In the genomic region with DNA sequence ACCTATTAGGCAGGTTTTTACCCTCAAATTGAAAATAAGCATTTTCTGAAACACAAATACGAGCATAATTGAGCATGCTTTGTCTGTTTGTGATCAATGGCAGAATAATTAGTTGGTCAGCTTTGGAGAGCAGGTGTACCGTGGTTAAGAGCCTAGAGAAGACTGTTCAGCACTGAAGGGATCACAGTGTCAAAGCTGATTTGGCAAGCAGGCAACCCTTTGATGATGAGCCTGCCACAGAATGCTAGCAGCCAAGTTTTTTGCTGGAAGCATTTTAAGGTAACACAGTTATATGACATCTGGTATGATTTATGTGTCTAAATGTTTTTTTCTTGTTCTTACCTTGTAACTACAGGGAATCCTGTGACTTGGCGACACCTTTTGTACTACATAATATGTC, we compare ENCODE assay signal across 20 mouse cellular contexts.
DNase-seq lines count a peak whose midpoint lies in the region; ATAC-seq and TF ChIP-seq lines count a peak whose summit lies in the region.
"Had no signal": no experiment of that assay in that cellular context is flagged by ENCODE, and none has a peak within 500 bp of the region (broad histone marks: within the 10 kb centered on the region; RNA-seq: fewer than 3 reads in every experiment).

No protein-coding gene starts in this region.

- no peaks in the 10 kb centered on the region for H3K27me3 ChIP-seq in hindbrain, postnatal 0 days (ENCODE audit: insufficient read depth, low read length)
- H3K27me3 ChIP-seq in hindbrain, embryonic 16.5 days (replicated peaks; ENCODE audit: control insufficient read depth, insufficient read depth, low read length): no peaks in the 10 kb centered on the region
- no peaks in the 10 kb centered on the region for H3K27me3 ChIP-seq in midbrain, postnatal 0 days (ENCODE audit: insufficient read depth, low read length)
- H3K27me3 ChIP-seq in midbrain, embryonic 11.5 days (ENCODE audit: control insufficient read depth, insufficient read depth, low read length): no peaks in the 10 kb centered on the region
- H3K27me3 ChIP-seq: CH12.LX; embryonic facial prominence, embryonic 15.5 days; heart, embryonic 12.5 days had no signal

- no peak overlapping the region for H3K4me2 ChIP-seq in hindbrain, postnatal 0 days (ENCODE audit: low read depth, low read length)
- H3K4me2 ChIP-seq in hindbrain, embryonic 16.5 days (ENCODE audit: low read length): no peak overlapping the region
- no peak overlapping the region for H3K4me2 ChIP-seq in midbrain, postnatal 0 days (ENCODE audit: low read depth, low read length, poor library complexity, severe bottlenecking)
- H3K4me2 ChIP-seq in midbrain, embryonic 11.5 days: no peak overlapping the region
- H3K4me2 ChIP-seq: embryonic facial prominence, embryonic 15.5 days; heart, embryonic 12.5 days; hindbrain, embryonic 14.5 days had no signal

- no peak overlapping the region for H3K4me3 ChIP-seq in hindbrain, postnatal 0 days (ENCODE audit: low read length)
- no peak overlapping the region for H3K4me3 ChIP-seq in hindbrain, embryonic 16.5 days (ENCODE audit: low read length)
- no peak overlapping the region for H3K4me3 ChIP-seq in midbrain, postnatal 0 days (ENCODE audit: low read depth, low read length)
- H3K4me3 ChIP-seq in midbrain, embryonic 11.5 days (ENCODE audit: low read depth, low read length): no peak overlapping the region
- H3K4me3 ChIP-seq: embryonic facial prominence, embryonic 15.5 days; erythroblast, embryonic 14.5 days; gastrocnemius, adult 2 months; heart, embryonic 12.5 days; hindbrain, embryonic 10.5 days had no signal

- no peak for ATAC-seq in hindbrain, postnatal 0 days
- ATAC-seq in hindbrain, embryonic 16.5 days: no peak; the same call in 1 of the 2 replicates
- no peak for ATAC-seq in midbrain, postnatal 0 days (ENCODE audit: low FRiP score)
- ATAC-seq in midbrain, embryonic 11.5 days (ENCODE audit: low FRiP score): no peak
- ATAC-seq: inflammation-experienced regulatory T-cells, adult 6 months; intestine, postnatal 0 days had no signal

- DNase-seq in cerebellum, postnatal 10 days: peak; percentile 35 to 54
- no peak for DNase-seq in cerebellum, adult 9-11 months
- DNase-seq in hindbrain, postnatal 0 days (ENCODE audit: low spot score): peak; percentile 39
- DNase-seq in midbrain, postnatal 0 days (ENCODE audit: low spot score): peak; percentile 33
- no peak for DNase-seq in midbrain, embryonic 11.5 days (ENCODE audit: low spot score, missing footprints)
- DNase-seq in brain, embryonic 14.5 days (ENCODE audit: low read depth): peak; percentile 61
- DNase-seq: adrenal gland, adult 2 months; adrenal gland, postnatal 25 days; embryo, embryonic 11 days; gastrocnemius, adult 2 months; gastrocnemius, postnatal 25 days had no signal

- H3K27ac ChIP-seq in hindbrain, postnatal 0 days: no peak overlapping the region
- no peak overlapping the region for H3K27ac ChIP-seq in hindbrain, embryonic 16.5 days (ENCODE audit: low read depth, low read length)
- H3K27ac ChIP-seq in midbrain, postnatal 0 days (ENCODE audit: low read depth, low read length): no peak overlapping the region
- H3K27ac ChIP-seq in midbrain, embryonic 11.5 days (ENCODE audit: low read depth, low read length): no peak overlapping the region
- H3K27ac ChIP-seq: embryonic facial prominence, embryonic 15.5 days; gastrocnemius, adult 2 months; hindbrain, embryonic 10.5 days; hindbrain, embryonic 14.5 days had no signal

- H3K9ac ChIP-seq in hindbrain, postnatal 0 days (replicated peaks; ENCODE audit: low read length): no peak overlapping the region
- no peak overlapping the region for H3K9ac ChIP-seq in hindbrain, embryonic 16.5 days (ENCODE audit: low read depth, low read length)
- no peak overlapping the region for H3K9ac ChIP-seq in midbrain, postnatal 0 days (replicated peaks; ENCODE audit: low read length, poor library complexity, severe bottlenecking)
- no peak overlapping the region for H3K9ac ChIP-seq in midbrain, embryonic 11.5 days (ENCODE audit: low read length)
- H3K9ac ChIP-seq: embryonic facial prominence, embryonic 15.5 days; heart, embryonic 12.5 days; hindbrain, embryonic 14.5 days had no signal

- no peaks in the 10 kb centered on the region for H3K9me3 ChIP-seq in hindbrain, postnatal 0 days (ENCODE audit: low read length)
- H3K9me3 ChIP-seq in hindbrain, embryonic 16.5 days (ENCODE audit: control insufficient read depth, low read length): no peaks in the 10 kb centered on the region
- H3K9me3 ChIP-seq in midbrain, postnatal 0 days (ENCODE audit: low read length): no peaks in the 10 kb centered on the region
- no peaks in the 10 kb centered on the region for H3K9me3 ChIP-seq in midbrain, embryonic 11.5 days (ENCODE audit: control insufficient read depth, low read length)
- H3K9me3 ChIP-seq: embryonic facial prominence, embryonic 15.5 days; heart, embryonic 12.5 days; hindbrain, embryonic 10.5 days had no signal

- no peaks in the 10 kb centered on the region for H3K36me3 ChIP-seq in hindbrain, postnatal 0 days (ENCODE audit: insufficient read depth, low read length)
- no peaks in the 10 kb centered on the region for H3K36me3 ChIP-seq in hindbrain, embryonic 16.5 days (ENCODE audit: control insufficient read depth, insufficient read depth, low read length)
- no peaks in the 10 kb centered on the region for H3K36me3 ChIP-seq in midbrain, postnatal 0 days (ENCODE audit: insufficient read depth, low read length)
- H3K36me3 ChIP-seq in midbrain, embryonic 11.5 days (ENCODE audit: control insufficient read depth, insufficient read depth, low read length): no peaks in the 10 kb centered on the region
- H3K36me3 ChIP-seq: embryonic facial prominence, embryonic 15.5 days; heart, embryonic 12.5 days; hindbrain, embryonic 10.5 days had no signal

- no peak for TF ChIP-seq CTCF in hindbrain, postnatal 0 days (IDR thresholded peaks at IDR 0.05; ENCODE audit: low read depth)
- no peak for TF ChIP-seq CTCF in midbrain, postnatal 0 days (IDR thresholded peaks at IDR 0.05)
- no peak for TF ChIP-seq CTCF in brain, embryonic 14.5 days (IDR thresholded peaks at IDR 0.05; ENCODE audit: borderline replicate concordance, extremely low read depth, insufficient read depth, insufficient read length)

- no peak for TF ChIP-seq POLR2A in brain, embryonic 14.5 days (IDR thresholded peaks at IDR 0.05; ENCODE audit: borderline replicate concordance, extremely low read depth, insufficient read depth, insufficient read length, poor library complexity, severe bottlenecking)

- no peaks in the 10 kb centered on the region for H3K4me1 ChIP-seq in hindbrain, postnatal 0 days (ENCODE audit: insufficient read depth, low read length)
- H3K4me1 ChIP-seq in hindbrain, embryonic 16.5 days (ENCODE audit: control insufficient read depth, insufficient read depth, low read depth, low read length): no peaks in the 10 kb centered on the region
- H3K4me1 ChIP-seq in midbrain, postnatal 0 days (ENCODE audit: insufficient read depth, low read length): no peaks in the 10 kb centered on the region
- no peaks in the 10 kb centered on the region for H3K4me1 ChIP-seq in midbrain, embryonic 11.5 days (ENCODE audit: control insufficient read depth, insufficient read depth, low read length)
- H3K4me1 ChIP-seq: embryonic facial prominence, embryonic 15.5 days; heart, embryonic 12.5 days; hindbrain, embryonic 10.5 days had no signal

- 53% methylated on average over 3 of the region's 3 CpGs for WGBS in hindbrain, postnatal 0 days
- 50% methylated on average over 3 of the region's 3 CpGs for WGBS in hindbrain, embryonic 16.5 days
- WGBS in midbrain, postnatal 0 days: 59% methylated on average over 3 of the region's 3 CpGs
- 65% methylated on average over 3 of the region's 3 CpGs for WGBS in midbrain, embryonic 11.5 days

Comparison
In these comparisons a context has a peak if more than half of its experiments do, and no peak if none do; other contexts are left out.
1. DNase-seq: peak in cerebellum, postnatal 10 days (2 of 2), hindbrain, postnatal 0 days (single experiment), midbrain, postnatal 0 days (single experiment) and brain, embryonic 14.5 days (single experiment); none in cerebellum, adult 9-11 months (single experiment) and midbrain, embryonic 11.5 days (single experiment).